Mouse (Mus musculus): ENCODE measurements at regions not wholly inside any gene's neighbourhood (a gene's known extent, or its start where the extent isn't known, plus 50 kb on each side); places are given as distances from the start of the nearest gene placed in this dataset.

DNA sequence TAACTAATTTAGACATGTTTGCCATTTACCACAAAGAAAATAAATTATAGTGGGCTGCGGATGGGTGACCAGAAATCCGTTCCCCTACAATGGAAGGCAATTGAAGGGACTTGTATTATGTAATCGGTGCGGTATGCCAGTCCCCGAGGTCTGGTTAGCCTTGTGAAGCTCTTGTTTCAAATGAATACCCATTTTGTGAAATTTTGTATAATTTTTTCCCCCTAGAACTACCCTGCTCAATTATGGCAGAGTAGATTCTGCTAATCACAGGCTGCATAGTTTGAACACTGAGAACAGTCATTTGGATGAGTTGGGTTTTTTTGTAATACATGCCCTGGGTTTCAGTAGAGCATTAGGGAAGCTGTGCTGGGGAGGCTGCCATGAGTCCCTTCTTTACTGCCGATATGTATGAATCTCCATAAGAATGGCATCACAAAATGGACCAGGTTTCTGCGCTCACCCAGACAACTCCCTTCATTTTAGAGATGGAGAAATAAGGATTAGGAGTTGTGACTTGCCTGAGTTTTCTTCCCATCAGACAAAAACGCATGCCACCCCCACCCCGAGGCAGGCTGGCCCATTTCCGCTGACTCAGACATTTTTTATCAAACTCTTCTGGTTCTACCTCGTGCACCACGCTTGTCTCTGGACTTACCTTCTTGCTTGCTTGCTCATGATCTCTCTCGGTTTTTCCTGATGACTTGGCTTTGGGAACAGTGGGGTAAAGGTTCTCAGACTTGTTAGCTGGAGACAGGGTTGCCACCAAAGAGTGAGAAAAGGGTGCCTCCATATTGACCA lies 155.7 kb downstream of the Cd24a start:
- no peaks in the 10 kb centered on the region for H3K27me3 ChIP-seq (ENCODE audit: control insufficient read depth, insufficient read depth, low read length)
- 0 out of 4 replicates have a peak, but pooled peaks cover 0 to 2% of the 10 kb centered on the region in 2 experiments for H3K4me1 ChIP-seq (replicated peaks; ENCODE audit: control insufficient read depth in 2 of 2, insufficient read depth in 2 of 2, low read length in 1 of 2)
- 65% methylated on average over 13 of the region's 13 CpGs for WGBS (ENCODE audit: insufficient replicate concordance)
- no peak for TF ChIP-seq CTCF (IDR thresholded peaks at IDR 0.05; ENCODE audit: low read depth)
- TF ChIP-seq EP300 (IDR thresholded peaks at IDR 0.05; ENCODE audit: low read depth): no peak
- no peak overlapping the region for H3K27ac ChIP-seq
- no peak overlapping the region for H3K4me3 ChIP-seq (ENCODE audit: insufficient read depth in 1 of 2, low read depth in 2 of 2, low read length in 2 of 2)
- ATAC-seq (ENCODE audit: insufficient read depth): no peak
- H3K9ac ChIP-seq (replicated peaks): no peak overlapping the region
- no peak for DNase-seq (ENCODE audit: low read depth in 3 of 3, low spot score in 3 of 3)
- no peaks in the 10 kb centered on the region for H3K36me3 ChIP-seq (replicated peaks; ENCODE audit: control insufficient read depth, insufficient read depth, low read depth)
- no peaks in the 10 kb centered on the region for H3K9me3 ChIP-seq (ENCODE audit: control insufficient read depth, low read length)
- no peak overlapping the region for H3K4me2 ChIP-seq (ENCODE audit: low read depth)

DNA sequence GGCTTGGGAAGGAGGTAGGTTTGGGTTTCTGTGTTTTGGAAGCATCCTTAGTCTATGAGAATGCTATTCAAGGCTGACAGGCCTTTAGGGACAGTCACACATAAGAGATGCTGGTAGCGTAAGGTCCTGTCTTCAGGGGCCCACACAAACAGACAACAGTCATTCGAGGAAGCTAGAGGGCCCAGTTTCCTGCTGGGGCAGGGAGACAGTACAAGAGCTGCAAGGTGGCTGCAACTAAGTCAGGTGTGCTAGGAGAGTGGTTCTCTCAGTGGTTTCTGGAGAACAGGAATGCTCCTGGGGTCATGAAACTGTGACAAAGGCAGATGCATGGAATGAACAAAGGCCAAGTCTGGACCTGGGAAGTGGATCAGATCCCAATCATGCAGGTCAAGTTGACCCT lies 161.1 kb downstream of the Cd24a start:
- Histone ChIP-seq H3K4me2 (ENCODE audit: low read depth) (no peak overlapping the region), H3K4me1 (replicated peaks; ENCODE audit: control insufficient read depth in 2 of 2, insufficient read depth in 2 of 2, low read length in 1 of 2) (peaks cover 12 to 23% of the 10 kb centered on the region in 2 experiments), H3K4me3 (ENCODE audit: insufficient read depth in 1 of 2, low read depth in 2 of 2, low read length in 2 of 2) (no peak overlapping the region), H3K27ac (no peak overlapping the region), H3K9ac (replicated peaks) (no peak overlapping the region), H3K36me3 (replicated peaks; ENCODE audit: control insufficient read depth, insufficient read depth, low read depth) (no peaks in the 10 kb centered on the region), H3K9me3 (ENCODE audit: control insufficient read depth, low read length) (no peaks in the 10 kb centered on the region), H3K27me3 (ENCODE audit: control insufficient read depth, insufficient read depth, low read length) (no peaks in the 10 kb centered on the region)
- DNase-seq (ENCODE audit: low read depth in 3 of 3, low spot score in 3 of 3): no peak
- TF ChIP-seq CTCF (IDR thresholded peaks at IDR 0.05; ENCODE audit: low read depth) (no peak), EP300 (IDR thresholded peaks at IDR 0.05; ENCODE audit: low read depth) (no peak)
- 41% methylated on average over 2 of the region's 2 CpGs for WGBS (ENCODE audit: insufficient replicate concordance)
- ATAC-seq (ENCODE audit: insufficient read depth): no peak

DNA sequence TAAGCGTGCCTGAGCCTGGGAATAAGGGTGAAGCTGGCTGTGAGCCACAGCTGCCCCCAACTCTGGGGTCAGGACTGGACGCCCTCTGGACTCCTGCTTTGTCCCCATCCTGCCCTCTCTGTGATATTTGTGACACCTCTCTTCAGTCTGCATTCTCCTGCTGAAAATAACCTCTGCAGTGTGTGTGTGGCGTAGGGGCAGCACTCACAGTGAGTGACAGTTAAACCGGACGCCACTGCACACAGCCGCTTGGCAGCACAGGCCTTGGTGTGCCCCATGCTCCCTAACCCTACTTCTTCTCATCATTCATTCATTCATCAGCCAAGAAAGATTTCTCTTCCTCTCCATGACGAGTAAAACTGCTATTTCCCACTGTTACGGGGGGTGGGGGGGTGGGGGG lies 161.6 kb downstream of the Cd24a start:
- Histone ChIP-seq H3K4me2 (ENCODE audit: low read depth) (no peak overlapping the region), H3K9ac (replicated peaks) (no peak overlapping the region), H3K4me3 (ENCODE audit: insufficient read depth in 1 of 2, low read depth in 2 of 2, low read length in 2 of 2) (no peak overlapping the region), H3K27me3 (ENCODE audit: control insufficient read depth, insufficient read depth, low read length) (no peaks in the 10 kb centered on the region), H3K4me1 (replicated peaks; ENCODE audit: control insufficient read depth in 2 of 2, insufficient read depth in 2 of 2, low read length in 1 of 2) (peaks cover 12 to 23% of the 10 kb centered on the region in 2 experiments), H3K36me3 (replicated peaks; ENCODE audit: control insufficient read depth, insufficient read depth, low read depth) (no peaks in the 10 kb centered on the region), H3K27ac (no peak overlapping the region), H3K9me3 (ENCODE audit: control insufficient read depth, low read length) (no peaks in the 10 kb centered on the region)
- no peak for DNase-seq (ENCODE audit: low read depth in 3 of 3, low spot score in 3 of 3)
- TF ChIP-seq EP300 (IDR thresholded peaks at IDR 0.05; ENCODE audit: low read depth) (no peak), CTCF (IDR thresholded peaks at IDR 0.05; ENCODE audit: low read depth) (no peak)
- no peak for ATAC-seq (ENCODE audit: insufficient read depth)
- WGBS (ENCODE audit: insufficient replicate concordance): 56% methylated on average over 8 of the region's 8 CpGs

DNA sequence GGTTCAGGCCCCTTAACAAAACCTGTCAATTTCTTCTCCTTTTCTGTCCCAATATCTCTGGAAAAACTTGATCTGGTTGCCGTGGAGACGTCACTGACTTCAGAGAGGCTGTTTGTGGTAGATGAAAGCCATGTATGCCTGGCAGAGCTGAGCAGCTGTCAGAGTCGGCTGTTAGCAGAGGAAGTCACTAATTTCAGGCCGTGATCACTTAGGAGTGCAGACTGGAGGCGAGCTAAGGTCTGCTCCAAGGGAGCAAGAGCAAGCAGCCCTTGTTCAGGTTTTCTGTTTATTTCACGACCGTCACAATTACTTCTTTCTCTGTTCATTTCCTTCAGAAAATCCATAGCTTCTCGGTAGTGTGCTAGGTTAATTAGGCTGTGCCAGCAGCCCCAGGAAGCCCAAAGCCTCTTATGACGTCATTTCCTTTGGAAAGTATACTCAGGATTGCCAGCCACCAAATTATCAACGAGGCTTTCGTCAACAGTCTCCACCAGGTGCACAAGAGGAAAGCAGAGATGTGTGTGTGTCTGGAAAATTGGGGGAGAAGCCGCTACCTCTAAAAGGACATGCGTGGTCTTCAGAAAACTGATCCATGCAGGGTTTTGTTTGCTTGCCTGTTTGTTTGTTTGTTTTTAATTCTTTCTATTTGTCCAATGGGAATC lies 161.2 kb downstream of the Qrsl1 start:
- H3K9ac ChIP-seq (replicated peaks): peak overlapping the region; percentile 31

DNA sequence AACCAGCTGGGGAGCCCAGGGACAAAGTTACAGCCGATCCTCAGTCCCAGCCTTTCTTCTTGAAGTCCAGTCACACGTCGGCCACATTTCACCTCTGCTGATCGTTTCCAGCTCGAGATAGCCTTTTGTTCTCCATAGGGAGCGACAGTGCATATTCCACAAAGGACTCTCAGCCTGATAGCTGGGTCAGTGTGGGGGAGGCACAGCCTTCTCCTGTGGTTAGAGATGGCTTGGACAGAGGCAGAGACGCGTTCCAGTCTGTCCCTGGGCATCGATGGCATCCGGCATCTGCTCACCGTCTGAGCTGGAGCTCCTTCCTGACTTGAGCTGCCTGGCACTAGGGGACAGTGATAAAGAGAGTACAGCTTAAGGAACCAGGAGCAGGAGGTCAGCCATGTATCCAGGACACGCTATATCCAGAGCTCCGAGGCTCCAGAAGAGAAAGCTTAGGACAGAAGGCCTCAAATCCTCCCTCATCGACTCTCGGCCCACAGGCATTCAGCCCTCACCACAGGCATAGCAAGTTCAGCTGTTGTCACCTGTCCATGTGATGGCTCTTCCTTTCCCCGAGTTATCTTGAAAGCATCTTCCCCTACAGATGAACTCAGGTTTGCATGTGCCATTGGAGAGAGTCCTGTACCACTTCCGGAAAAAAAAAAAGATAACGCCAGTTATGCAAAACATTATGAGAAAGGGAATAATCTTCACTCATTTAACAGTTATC lies 160.0 kb downstream of the Qrsl1 start:
- H3K27me3 ChIP-seq (ENCODE audit: control insufficient read depth, insufficient read depth, low read length): no peaks in the 10 kb centered on the region
- no peaks in the 10 kb centered on the region for H3K9me3 ChIP-seq (ENCODE audit: control insufficient read depth, low read length)
- H3K4me2 ChIP-seq (ENCODE audit: low read depth): no peak overlapping the region
- no peak overlapping the region for H3K9ac ChIP-seq (replicated peaks)
- 73% methylated on average over 18 of the region's 18 CpGs for WGBS (ENCODE audit: insufficient replicate concordance)
- H3K4me3 ChIP-seq (ENCODE audit: insufficient read depth in 1 of 2, low read depth in 2 of 2, low read length in 2 of 2): no peak overlapping the region
- DNase-seq (ENCODE audit: low read depth in 3 of 3, low spot score in 3 of 3) (no peak), ATAC-seq (ENCODE audit: insufficient read depth) (no peak)
- peaks cover 12 to 23% of the 10 kb centered on the region in 2 experiments for H3K4me1 ChIP-seq (replicated peaks; ENCODE audit: control insufficient read depth in 2 of 2, insufficient read depth in 2 of 2, low read length in 1 of 2)
- TF ChIP-seq EP300 (IDR thresholded peaks at IDR 0.05; ENCODE audit: low read depth) (no peak), CTCF (IDR thresholded peaks at IDR 0.05; ENCODE audit: low read depth) (no peak)
- H3K36me3 ChIP-seq (replicated peaks; ENCODE audit: control insufficient read depth, insufficient read depth, low read depth): no peaks in the 10 kb centered on the region
- no peak overlapping the region for H3K27ac ChIP-seq

More for the DNA sequence above, 161.2 kb downstream of the Qrsl1 start:
- H3K9me3 ChIP-seq (ENCODE audit: control insufficient read depth, low read length): no peaks in the 10 kb centered on the region
- no peak overlapping the region for H3K4me3 ChIP-seq (ENCODE audit: insufficient read depth in 1 of 2, low read depth in 2 of 2, low read length in 2 of 2)
- TF ChIP-seq CTCF (IDR thresholded peaks at IDR 0.05; ENCODE audit: low read depth): no peak
- TF ChIP-seq EP300 (IDR thresholded peaks at IDR 0.05; ENCODE audit: low read depth): no peak
- H3K36me3 ChIP-seq (replicated peaks; ENCODE audit: control insufficient read depth, insufficient read depth, low read depth): no peaks in the 10 kb centered on the region
- DNase-seq (ENCODE audit: low read depth in 3 of 3, low spot score in 3 of 3) (no peak), ATAC-seq (ENCODE audit: insufficient read depth) (no peak)
- no peak overlapping the region for H3K27ac ChIP-seq
- H3K27me3 ChIP-seq (ENCODE audit: control insufficient read depth, insufficient read depth, low read length): no peaks in the 10 kb centered on the region
- peaks cover 12 to 23% of the 10 kb centered on the region in 2 experiments for H3K4me1 ChIP-seq (replicated peaks; ENCODE audit: control insufficient read depth in 2 of 2, insufficient read depth in 2 of 2, low read length in 1 of 2)
- WGBS (ENCODE audit: insufficient replicate concordance): 24% methylated on average over 13 of the region's 13 CpGs
- 0 out of 2 replicates have a peak overlapping the region, but pooled peaks have one; percentile 4 for H3K4me2 ChIP-seq (ENCODE audit: low read depth)
